18 mouse cellular contexts compared by ENCODE assay signal in the genomic region with DNA sequence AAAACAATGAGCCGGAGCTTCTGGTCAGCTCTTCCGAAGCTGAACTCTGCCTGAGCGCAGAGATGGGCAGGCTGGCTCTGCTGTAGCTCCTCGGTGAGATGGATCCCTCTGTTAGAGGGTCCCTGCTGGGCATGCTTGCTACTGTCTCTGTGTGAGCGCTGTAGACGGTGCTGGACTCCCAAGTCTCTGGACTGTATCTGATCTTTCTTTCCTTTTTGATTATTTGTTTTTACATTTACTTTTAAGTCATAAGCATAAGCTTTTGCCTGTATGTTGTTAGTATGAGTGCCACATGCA. TPM values are rescaled to one million over a fixed set of nuclear protein-coding genes. Genes with fewer than 3 reads are reported as not detected.
A peak's percentile ranks its signal among the peaks of the same experiment; 100 is the strongest.
DNase-seq lines count a peak whose midpoint lies in the region; ATAC-seq and TF ChIP-seq lines count a peak whose summit lies in the region.
"Had no signal": no experiment of that assay in that cellular context is flagged by ENCODE, and none has a peak within 500 bp of the region (broad histone marks: within the 10 kb centered on the region; RNA-seq: fewer than 3 reads in every experiment).

No protein-coding gene starts in this region.

- no peak overlapping the region for H3K4me2 ChIP-seq in forebrain, embryonic 16.5 days (ENCODE audit: low read length)
- H3K4me2 ChIP-seq in forebrain, embryonic 11.5 days (ENCODE audit: low read depth, low read length, severe bottlenecking) = no peak overlapping the region
- H3K4me2 ChIP-seq in hindbrain, embryonic 15.5 days = no peak overlapping the region
- no peak overlapping the region for H3K4me2 ChIP-seq in hindbrain, embryonic 14.5 days (replicated peaks)
- no peak overlapping the region for H3K4me2 ChIP-seq in lung, embryonic 14.5 days
- H3K4me2 ChIP-seq in lung, postnatal 0 days (replicated peaks; ENCODE audit: low read depth, low read length) = no peak overlapping the region
- H3K4me2 ChIP-seq in liver, embryonic 14.5 days (ENCODE audit: low read depth) = no peak overlapping the region
- H3K4me2 ChIP-seq: forebrain, embryonic 13.5 days; hindbrain, embryonic 12.5 days; midbrain, embryonic 15.5 days; neural tube, embryonic 13.5 days had no signal

- no peaks in the 10 kb centered on the region for H3K27me3 ChIP-seq in forebrain, embryonic 16.5 days (replicated peaks; ENCODE audit: control insufficient read depth, insufficient read depth, low read length)
- no peaks in the 10 kb centered on the region for H3K27me3 ChIP-seq in forebrain, embryonic 11.5 days (ENCODE audit: control insufficient read depth, insufficient read depth, low read length)
- H3K27me3 ChIP-seq in hindbrain, embryonic 15.5 days = no peaks in the 10 kb centered on the region
- no peaks in the 10 kb centered on the region for H3K27me3 ChIP-seq in hindbrain, embryonic 14.5 days (ENCODE audit: control insufficient read depth, insufficient read depth, low read length)
- no peaks in the 10 kb centered on the region for H3K27me3 ChIP-seq in lung, embryonic 14.5 days (ENCODE audit: insufficient read depth, low read length)
- H3K27me3 ChIP-seq in lung, postnatal 0 days (replicated peaks; ENCODE audit: insufficient read depth, low read length) = no peaks in the 10 kb centered on the region
- H3K27me3 ChIP-seq in liver, embryonic 14.5 days (ENCODE audit: control insufficient read depth, insufficient read depth, low read length) = no peaks in the 10 kb centered on the region
- H3K27me3 ChIP-seq: forebrain, embryonic 13.5 days; hindbrain, embryonic 12.5 days; midbrain, embryonic 15.5 days; neural tube, embryonic 13.5 days had no signal

- 19% methylated on average over 6 of the region's 6 CpGs for WGBS in forebrain, embryonic 16.5 days
- WGBS in forebrain, embryonic 11.5 days = 20% methylated on average over 6 of the region's 6 CpGs
- 19% methylated on average over 6 of the region's 6 CpGs for WGBS in hindbrain, embryonic 15.5 days
- 17% methylated on average over 6 of the region's 6 CpGs for WGBS in hindbrain, embryonic 14.5 days
- WGBS in lung, embryonic 14.5 days = 36% methylated on average over 6 of the region's 6 CpGs
- 43% methylated on average over 6 of the region's 6 CpGs for WGBS in lung, postnatal 0 days
- 44% methylated on average over 6 of the region's 6 CpGs for WGBS in liver, embryonic 14.5 days (ENCODE audit: insufficient replicate concordance)

- no peak for TF ChIP-seq EP300 in lung, postnatal 0 days (IDR thresholded peaks at IDR 0.05)
- no peak for TF ChIP-seq EP300 in liver, embryonic 14.5 days (IDR thresholded peaks at IDR 0.05; ENCODE audit: low read depth)

- H3K9ac ChIP-seq in forebrain, embryonic 16.5 days (replicated peaks; ENCODE audit: low read depth, low read length) = no peak overlapping the region
- no peak overlapping the region; the same call in 1 of the 2 replicates for H3K9ac ChIP-seq in forebrain, embryonic 11.5 days (ENCODE audit: low read length)
- no peak overlapping the region for H3K9ac ChIP-seq in hindbrain, embryonic 15.5 days
- H3K9ac ChIP-seq in hindbrain, embryonic 14.5 days = no peak overlapping the region
- H3K9ac ChIP-seq in lung, embryonic 14.5 days = no peak overlapping the region
- no peak overlapping the region for H3K9ac ChIP-seq in lung, postnatal 0 days (replicated peaks; ENCODE audit: low read depth)
- H3K9ac ChIP-seq in liver, embryonic 14.5 days (replicated peaks) = peak overlapping the region; percentile 13; the same call in 1 of the 2 replicates
- H3K9ac ChIP-seq: forebrain, embryonic 13.5 days; hindbrain, embryonic 12.5 days; midbrain, embryonic 15.5 days; neural tube, embryonic 13.5 days had no signal

- TF ChIP-seq CTCF in lung, embryonic 14.5 days (IDR thresholded peaks at IDR 0.05; ENCODE audit: low read depth) = no peak
- no peak for TF ChIP-seq CTCF in lung, postnatal 0 days (IDR thresholded peaks at IDR 0.05)
- TF ChIP-seq CTCF in liver, embryonic 14.5 days (IDR thresholded peaks at IDR 0.05; ENCODE audit: low read depth) = no peak

- no peak overlapping the region for H3K27ac ChIP-seq in forebrain, embryonic 16.5 days (ENCODE audit: low read length)
- H3K27ac ChIP-seq in forebrain, embryonic 11.5 days (ENCODE audit: low read depth, low read length) = no peak overlapping the region
- no peak overlapping the region for H3K27ac ChIP-seq in hindbrain, embryonic 15.5 days (replicated peaks)
- no peak overlapping the region for H3K27ac ChIP-seq in hindbrain, embryonic 14.5 days
- no peak overlapping the region for H3K27ac ChIP-seq in lung, embryonic 14.5 days (ENCODE audit: low read depth)
- no peak overlapping the region for H3K27ac ChIP-seq in lung, postnatal 0 days (ENCODE audit: low read length)
- no peak overlapping the region; the same call in 1 of the 2 replicates for H3K27ac ChIP-seq in liver, embryonic 14.5 days
- H3K27ac ChIP-seq: forebrain, embryonic 13.5 days; hindbrain, embryonic 12.5 days; midbrain, embryonic 15.5 days; neural tube, embryonic 13.5 days had no signal

- H3K4me1 ChIP-seq in forebrain, embryonic 16.5 days (replicated peaks; ENCODE audit: control insufficient read depth, insufficient read depth, low read length) = no peaks in the 10 kb centered on the region; the same call in none of the 2 replicates
- 0 out of 2 replicates have a peak, but pooled peaks cover 2% of the 10 kb centered on the region for H3K4me1 ChIP-seq in forebrain, embryonic 11.5 days (replicated peaks; ENCODE audit: control insufficient read depth, insufficient read depth, low read length)
- H3K4me1 ChIP-seq in hindbrain, embryonic 15.5 days (replicated peaks) = 0 out of 2 replicates have a peak, but pooled peaks cover 3% of the 10 kb centered on the region
- no peaks in the 10 kb centered on the region for H3K4me1 ChIP-seq in hindbrain, embryonic 14.5 days (replicated peaks; ENCODE audit: control insufficient read depth, insufficient read depth, low read length)
- no peaks in the 10 kb centered on the region for H3K4me1 ChIP-seq in lung, embryonic 14.5 days (ENCODE audit: insufficient read depth)
- no peaks in the 10 kb centered on the region for H3K4me1 ChIP-seq in lung, postnatal 0 days (ENCODE audit: insufficient read depth, low read depth, low read length)
- H3K4me1 ChIP-seq in liver, embryonic 14.5 days (replicated peaks; ENCODE audit: control insufficient read depth in 2 of 2, insufficient read depth in 2 of 2, low read length in 1 of 2) = peaks cover 4 to 5% of the 10 kb centered on the region in 2 experiments
- H3K4me1 ChIP-seq: hindbrain, embryonic 12.5 days; midbrain, embryonic 15.5 days had no signal

- H3K9me3 ChIP-seq in forebrain, embryonic 16.5 days (ENCODE audit: control insufficient read depth, low read length) = no peaks in the 10 kb centered on the region
- H3K9me3 ChIP-seq in forebrain, embryonic 11.5 days (ENCODE audit: control insufficient read depth, low read length) = no peaks in the 10 kb centered on the region
- no peaks in the 10 kb centered on the region for H3K9me3 ChIP-seq in hindbrain, embryonic 15.5 days
- no peaks in the 10 kb centered on the region for H3K9me3 ChIP-seq in hindbrain, embryonic 14.5 days (ENCODE audit: control insufficient read depth, low read length)
- no peaks in the 10 kb centered on the region for H3K9me3 ChIP-seq in lung, embryonic 14.5 days (ENCODE audit: low read depth, low read length)
- no peaks in the 10 kb centered on the region for H3K9me3 ChIP-seq in lung, postnatal 0 days (ENCODE audit: low read length)
- no peaks in the 10 kb centered on the region for H3K9me3 ChIP-seq in liver, embryonic 14.5 days (ENCODE audit: control insufficient read depth, low read length)
- H3K9me3 ChIP-seq: forebrain, embryonic 13.5 days; hindbrain, embryonic 12.5 days; midbrain, embryonic 15.5 days; neural tube, embryonic 13.5 days had no signal

- no peak for DNase-seq in forebrain, embryonic 11.5 days (ENCODE audit: low spot score)
- DNase-seq in hindbrain, embryonic 14.5 days (ENCODE audit: low spot score) = no peak
- DNase-seq in lung, embryonic 14.5 days = no peak
- DNase-seq in lung, postnatal 0 days (ENCODE audit: low spot score) = no peak
- DNase-seq in liver, embryonic 14.5 days (ENCODE audit: low read depth in 3 of 3, low spot score in 3 of 3) = no peak
- no peak for DNase-seq in adrenal gland, postnatal 10 days
- DNase-seq: cerebellum, adult 9-10 months; gastrocnemius, postnatal 14 days; right cerebral cortex, postnatal 25 days had no signal

- no peak overlapping the region for H3K4me3 ChIP-seq in forebrain, embryonic 16.5 days (replicated peaks; ENCODE audit: low read length)
- no peak overlapping the region for H3K4me3 ChIP-seq in forebrain, embryonic 11.5 days (ENCODE audit: low read depth, low read length)
- H3K4me3 ChIP-seq in hindbrain, embryonic 15.5 days = no peak overlapping the region
- no peak overlapping the region for H3K4me3 ChIP-seq in hindbrain, embryonic 14.5 days (replicated peaks; ENCODE audit: low read length)
- no peak overlapping the region for H3K4me3 ChIP-seq in lung, embryonic 14.5 days (ENCODE audit: low read depth, low read length)
- H3K4me3 ChIP-seq in lung, postnatal 0 days (ENCODE audit: low read depth, low read length) = no peak overlapping the region
- H3K4me3 ChIP-seq in liver, embryonic 14.5 days (ENCODE audit: insufficient read depth in 1 of 2, low read depth in 2 of 2, low read length in 2 of 2) = no peak overlapping the region
- H3K4me3 ChIP-seq: forebrain, embryonic 13.5 days; hindbrain, embryonic 12.5 days; midbrain, embryonic 15.5 days; myocyte; neural tube, embryonic 13.5 days had no signal

- 0 out of 2 replicates have a peak, but pooled peaks have one; percentile 28 for ATAC-seq in forebrain, embryonic 16.5 days
- no peak for ATAC-seq in forebrain, embryonic 11.5 days (replicated peaks; ENCODE audit: low FRiP score)
- ATAC-seq in hindbrain, embryonic 15.5 days (ENCODE audit: low FRiP score, low read depth) = peak; percentile 51; the same call in 1 of the 2 replicates
- no peak for ATAC-seq in hindbrain, embryonic 14.5 days (ENCODE audit: low FRiP score)
- ATAC-seq in lung, embryonic 14.5 days (ENCODE audit: insufficient read depth) = peak; percentile 24; the same call in 1 of the 2 replicates
- no peak for ATAC-seq in lung, postnatal 0 days
- ATAC-seq in liver, embryonic 14.5 days (ENCODE audit: insufficient read depth) = no peak
- ATAC-seq: CD4-positive, CD25-positive, alpha-beta regulatory T cell, adult 4 months; forebrain, embryonic 13.5 days; intestine, postnatal 0 days; midbrain, embryonic 15.5 days had no signal

- peaks cover 6% of the 10 kb centered on the region; the same call in 1 of the 2 replicates for H3K36me3 ChIP-seq in forebrain, embryonic 16.5 days (ENCODE audit: control insufficient read depth, insufficient read depth)
- H3K36me3 ChIP-seq in forebrain, embryonic 11.5 days (ENCODE audit: control insufficient read depth, insufficient read depth, low read length) = no peaks in the 10 kb centered on the region; the same call in 1 of the 2 replicates
- H3K36me3 ChIP-seq in hindbrain, embryonic 15.5 days = no peaks in the 10 kb centered on the region
- H3K36me3 ChIP-seq in hindbrain, embryonic 14.5 days (replicated peaks; ENCODE audit: control insufficient read depth, insufficient read depth) = peaks cover 18% of the 10 kb centered on the region; the same call in 1 of the 2 replicates
- peaks cover 10% of the 10 kb centered on the region; the same call in 1 of the 2 replicates for H3K36me3 ChIP-seq in lung, embryonic 14.5 days (ENCODE audit: insufficient read depth)
- H3K36me3 ChIP-seq in lung, postnatal 0 days (ENCODE audit: insufficient read depth, low read length) = no peaks in the 10 kb centered on the region
- H3K36me3 ChIP-seq in liver, embryonic 14.5 days (replicated peaks; ENCODE audit: control insufficient read depth, insufficient read depth, low read depth) = no peaks in the 10 kb centered on the region; the same call in 1 of the 2 replicates
- H3K36me3 ChIP-seq: midbrain, embryonic 15.5 days had no signal

RNA-seq across cellular contexts. Expression of a gene that starts 8.7 kb away (rescaled TPM):
- 20.1 and 25.1 TPM in 2 replicates for polyA plus RNA-seq in forebrain, embryonic 16.5 days (2015; fragmentation: Nextera tagmentation; extraction: Ambion mirVana)
- 22.2 and 25.2 TPM in 2 replicates for polyA plus RNA-seq in forebrain, embryonic 11.5 days (2014; fragmentation: Nextera tagmentation; extraction: Ambion mirVana)
- polyA plus RNA-seq in hindbrain, embryonic 15.5 days (2015; fragmentation: Nextera tagmentation; extraction: Ambion mirVana) = 20.5 and 20.8 TPM in 2 replicates
- 19.7 and 23.6 TPM in 2 replicates for polyA plus RNA-seq in hindbrain, embryonic 14.5 days (2014; fragmentation: Nextera tagmentation; extraction: Ambion mirVana)
- polyA plus RNA-seq in lung, embryonic 14.5 days (2014; fragmentation: Nextera tagmentation; extraction: Ambion mirVana) = 17.6 and 19.3 TPM in 2 replicates
- 13.6 and 15.8 TPM in 2 replicates for polyA plus RNA-seq in lung, postnatal 0 days (2015; fragmentation: Nextera tagmentation; extraction: Ambion mirVana)
- polyA plus RNA-seq in liver, embryonic 14.5 days (2012; rRNA removed) = 2.2 and 3.6 TPM in 2 replicates
- 10.4 and 12.2 TPM in 2 replicates for polyA plus RNA-seq in liver, embryonic 14.5 days (2014; fragmentation: Nextera tagmentation; extraction: Ambion mirVana)
- 10 to 100 TPM; 20.0 to 25.0 TPM for total RNA-seq in adrenal gland, postnatal 10 days (2021)

RNA-seq across cellular contexts. Expression of a gene that starts 32.7 kb away (rescaled TPM):
- 80.1 and 92.8 TPM in 2 replicates for polyA plus RNA-seq in forebrain, embryonic 16.5 days (2015; fragmentation: Nextera tagmentation; extraction: Ambion mirVana)
- polyA plus RNA-seq in forebrain, embryonic 11.5 days (2014; fragmentation: Nextera tagmentation; extraction: Ambion mirVana) = 65.6 and 67.9 TPM in 2 replicates
- polyA plus RNA-seq in hindbrain, embryonic 15.5 days (2015; fragmentation: Nextera tagmentation; extraction: Ambion mirVana) = 97.5 and 106 TPM in 2 replicates
- 102 and 116 TPM in 2 replicates for polyA plus RNA-seq in hindbrain, embryonic 14.5 days (2014; fragmentation: Nextera tagmentation; extraction: Ambion mirVana)
- 46.8 and 53.4 TPM in 2 replicates for polyA plus RNA-seq in lung, embryonic 14.5 days (2014; fragmentation: Nextera tagmentation; extraction: Ambion mirVana)
- 14.0 and 16.1 TPM in 2 replicates for polyA plus RNA-seq in lung, postnatal 0 days (2015; fragmentation: Nextera tagmentation; extraction: Ambion mirVana)
- polyA plus RNA-seq in liver, embryonic 14.5 days (2012; rRNA removed) = 14.2 and 20.3 TPM in 2 replicates
- 51.8 and 52.1 TPM in 2 replicates for polyA plus RNA-seq in liver, embryonic 14.5 days (2014; fragmentation: Nextera tagmentation; extraction: Ambion mirVana)
- total RNA-seq in adrenal gland, postnatal 10 days (2021) = 10 to 100 TPM; 24.9 to 33.8 TPM

Comparison
In these comparisons a context has a peak if more than half of its experiments do, and no peak if none do; other contexts are left out.
1. ATAC-seq: peak in forebrain, embryonic 16.5 days (single experiment), hindbrain, embryonic 15.5 days (single experiment) and lung, embryonic 14.5 days (single experiment); none in forebrain, embryonic 11.5 days (single experiment), hindbrain, embryonic 14.5 days (single experiment), lung, postnatal 0 days (single experiment) and liver, embryonic 14.5 days (single experiment).